Mouse (Mus musculus): ENCODE results near the gene Traf3. TPM values are rescaled to one million over a fixed set of nuclear protein-coding genes. Genes with fewer than 3 reads are reported as not detected.

The Traf3 gene
- polyA plus RNA-seq, 1 experiment, result 13.1 TPM

GRCm38 (mm10) chr12:111160871-111161270 lies 5.3 kb upstream of the Traf3 start:
- TF ChIP-seq POLR2A (IDR thresholded peaks at IDR 0.05; ENCODE audit: insufficient read depth, low read length), result no peak
- TF ChIP-seq CTCF (IDR thresholded peaks at IDR 0.05; ENCODE audit: low read depth, low read length), result no peak
- TF ChIP-seq EP300 (IDR thresholded peaks at IDR 0.05; ENCODE audit: insufficient read depth, low read depth, low read length), result no peak
- Histone ChIP-seq H3K4me1 (ENCODE audit: control insufficient read depth, insufficient read depth, low read length) (peaks cover 2% of the 10 kb centered on the region), H3K4me3 (ENCODE audit: low read depth, low read length) (no peak overlapping the region), H3K36me3 (ENCODE audit: control insufficient read depth, insufficient read depth, low read length, poor library complexity, severe bottlenecking) (no peaks in the 10 kb centered on the region), H3K9ac (ENCODE audit: low read depth, poor library complexity, severe bottlenecking) (no peak overlapping the region), H3K9me3 (replicated peaks; ENCODE audit: control insufficient read depth, insufficient read depth, low read length, poor library complexity, severe bottlenecking) (no peaks in the 10 kb centered on the region), H3K27ac (ENCODE audit: insufficient read depth, low read length) (no peak overlapping the region), H3K27me3 (ENCODE audit: control insufficient read depth, insufficient read depth, low read length, poor library complexity, severe bottlenecking) (no peaks in the 10 kb centered on the region)

DNA sequence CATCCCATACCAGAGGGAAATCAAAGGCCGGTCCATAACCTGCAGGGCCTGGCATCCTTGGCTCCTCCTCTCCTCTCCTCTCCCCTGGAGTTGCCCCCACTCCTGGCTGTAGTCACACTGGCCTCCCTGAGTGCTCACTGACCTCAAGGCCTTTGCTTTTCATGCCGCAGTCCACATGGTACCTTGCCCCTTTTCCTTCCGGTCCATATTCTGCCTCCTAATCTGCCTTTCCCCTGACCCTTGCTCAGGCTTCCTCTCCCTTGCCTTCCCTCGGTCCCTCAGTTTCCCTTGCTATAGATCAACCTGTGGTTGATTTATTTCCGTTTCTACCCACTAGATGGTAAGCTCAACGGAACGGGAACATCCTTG lies 4.2 kb upstream of the Traf3 start:
- H3K9me3 ChIP-seq (replicated peaks; ENCODE audit: control insufficient read depth, insufficient read depth, low read length, poor library complexity, severe bottlenecking), result no peaks in the 10 kb centered on the region
- no peak overlapping the region for H3K9ac ChIP-seq (ENCODE audit: low read depth, poor library complexity, severe bottlenecking)
- peak overlapping the region; percentile 37 for H3K4me3 ChIP-seq (ENCODE audit: low read depth, low read length)
- peaks cover 2% of the 10 kb centered on the region for H3K4me1 ChIP-seq (ENCODE audit: control insufficient read depth, insufficient read depth, low read length)
- H3K36me3 ChIP-seq (ENCODE audit: control insufficient read depth, insufficient read depth, low read length, poor library complexity, severe bottlenecking), result no peaks in the 10 kb centered on the region
- no peak overlapping the region for H3K27ac ChIP-seq (ENCODE audit: insufficient read depth, low read length)
- H3K27me3 ChIP-seq (ENCODE audit: control insufficient read depth, insufficient read depth, low read length, poor library complexity, severe bottlenecking), result no peaks in the 10 kb centered on the region
- TF ChIP-seq POLR2A (IDR thresholded peaks at IDR 0.05; ENCODE audit: insufficient read depth, low read length), result no peak
- TF ChIP-seq CTCF (IDR thresholded peaks at IDR 0.05; ENCODE audit: low read depth, low read length), result no peak
- TF ChIP-seq EP300 (IDR thresholded peaks at IDR 0.05; ENCODE audit: insufficient read depth, low read depth, low read length), result no peak

- H3K27me3 ChIP-seq (ENCODE audit: control insufficient read depth, insufficient read depth, low read length, poor library complexity, severe bottlenecking), result no peaks in the 10 kb centered on the region
- H3K9me3 ChIP-seq (replicated peaks; ENCODE audit: control insufficient read depth, insufficient read depth, low read length, poor library complexity, severe bottlenecking), result no peaks in the 10 kb centered on the region
- TF ChIP-seq CTCF (IDR thresholded peaks at IDR 0.05; ENCODE audit: low read depth, low read length) (no peak), EP300 (IDR thresholded peaks at IDR 0.05; ENCODE audit: insufficient read depth, low read depth, low read length) (no peak), POLR2A (IDR thresholded peaks at IDR 0.05; ENCODE audit: insufficient read depth, low read length) (peak; percentile 9)
- no peak overlapping the region for H3K27ac ChIP-seq (ENCODE audit: insufficient read depth, low read length)
- no peaks in the 10 kb centered on the region for H3K36me3 ChIP-seq (ENCODE audit: control insufficient read depth, insufficient read depth, low read length, poor library complexity, severe bottlenecking)
- peak overlapping the region; percentile 50 for H3K9ac ChIP-seq (ENCODE audit: low read depth, poor library complexity, severe bottlenecking)
- H3K4me3 ChIP-seq (ENCODE audit: low read depth, low read length), result peak overlapping the region; percentile 62
- H3K4me1 ChIP-seq (ENCODE audit: control insufficient read depth, insufficient read depth, low read length), result peaks cover 2% of the 10 kb centered on the region
Observed at GRCm38 (mm10) chr12:111162312-111163061, 3.7 kb upstream of the Traf3 start.

DNA sequence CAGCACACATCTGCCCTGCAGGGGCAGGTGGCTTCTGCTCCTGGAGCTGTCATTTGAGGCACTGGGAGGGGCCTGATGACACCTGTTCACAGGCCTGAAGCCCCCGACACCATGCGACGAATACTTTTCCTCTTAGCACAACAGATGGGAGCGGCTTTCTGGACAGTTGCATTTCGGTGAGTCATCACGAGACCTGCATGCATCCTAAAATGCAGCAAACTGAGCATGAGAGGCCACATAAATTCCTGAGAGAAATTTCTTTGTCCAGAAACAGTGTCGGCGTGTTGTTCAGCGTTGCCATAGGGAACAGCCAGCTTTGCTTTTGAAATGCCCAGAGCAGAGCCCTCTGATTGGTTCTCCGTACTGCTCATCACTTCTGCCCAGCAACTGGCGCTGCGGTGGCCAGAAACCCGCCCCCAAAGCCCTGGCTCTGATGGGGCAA lies 1.8 kb upstream of the Traf3 start:
- H3K9ac ChIP-seq (ENCODE audit: low read depth, poor library complexity, severe bottlenecking), result no peak overlapping the region
- no peak for TF ChIP-seq POLR2A (IDR thresholded peaks at IDR 0.05; ENCODE audit: insufficient read depth, low read length)
- H3K9me3 ChIP-seq (replicated peaks; ENCODE audit: control insufficient read depth, insufficient read depth, low read length, poor library complexity, severe bottlenecking), result no peaks in the 10 kb centered on the region
- peak overlapping the region; percentile 56; the same call in 1 of the 2 replicates for H3K4me3 ChIP-seq (ENCODE audit: low read depth, low read length)
- H3K27me3 ChIP-seq (ENCODE audit: control insufficient read depth, insufficient read depth, low read length, poor library complexity, severe bottlenecking), result no peaks in the 10 kb centered on the region
- H3K4me1 ChIP-seq (ENCODE audit: control insufficient read depth, insufficient read depth, low read length), result peaks cover 2% of the 10 kb centered on the region
- no peaks in the 10 kb centered on the region for H3K36me3 ChIP-seq (ENCODE audit: control insufficient read depth, insufficient read depth, low read length, poor library complexity, severe bottlenecking)
- no peak overlapping the region for H3K27ac ChIP-seq (ENCODE audit: insufficient read depth, low read length)

DNA sequence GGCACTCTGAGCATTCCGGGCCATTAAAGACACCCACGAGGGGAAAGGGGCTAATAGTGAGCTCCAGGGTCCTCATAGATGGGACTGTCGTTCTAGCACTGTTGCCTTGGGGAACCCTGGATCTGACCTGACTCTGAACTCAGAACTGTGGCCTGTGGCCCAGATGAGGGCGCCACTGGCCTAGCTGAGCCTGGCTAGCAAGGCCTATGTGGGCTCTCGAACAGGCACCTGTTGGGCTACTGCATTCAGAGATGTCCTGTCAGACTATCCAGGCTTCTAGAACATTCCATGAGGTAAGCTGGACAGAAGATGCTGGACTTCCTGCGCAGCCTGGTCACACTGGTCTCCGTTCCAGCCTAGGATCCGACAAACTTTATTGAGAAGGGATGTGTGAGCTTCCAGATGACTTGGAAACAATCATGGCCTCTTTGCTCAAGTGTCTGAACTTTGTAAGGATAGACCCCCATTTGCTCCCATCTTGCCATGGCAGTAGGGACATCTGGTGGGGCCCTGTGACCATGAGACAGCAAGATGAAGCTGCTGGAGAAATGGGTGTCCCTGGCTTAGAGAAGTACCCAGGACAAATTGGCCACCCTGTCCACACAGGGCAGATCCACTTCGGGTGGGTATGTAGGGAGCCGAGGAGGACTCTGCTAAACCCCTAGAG lies 891 bp upstream of the Traf3 start:
- no peaks in the 10 kb centered on the region for H3K9me3 ChIP-seq (replicated peaks; ENCODE audit: control insufficient read depth, insufficient read depth, low read length, poor library complexity, severe bottlenecking)
- no peaks in the 10 kb centered on the region for H3K36me3 ChIP-seq (ENCODE audit: control insufficient read depth, insufficient read depth, low read length, poor library complexity, severe bottlenecking)
- H3K4me3 ChIP-seq (ENCODE audit: low read depth, low read length), result peak overlapping the region; percentile 33
- no peak overlapping the region for H3K27ac ChIP-seq (ENCODE audit: insufficient read depth, low read length)
- no peaks in the 10 kb centered on the region for H3K4me1 ChIP-seq (ENCODE audit: control insufficient read depth, insufficient read depth, low read length)
- TF ChIP-seq EP300 (IDR thresholded peaks at IDR 0.05; ENCODE audit: insufficient read depth, low read depth, low read length), result no peak
- TF ChIP-seq CTCF (IDR thresholded peaks at IDR 0.05; ENCODE audit: low read depth, low read length), result peak; percentile 76
- H3K9ac ChIP-seq (ENCODE audit: low read depth, poor library complexity, severe bottlenecking), result no peak overlapping the region
- no peaks in the 10 kb centered on the region for H3K27me3 ChIP-seq (ENCODE audit: control insufficient read depth, insufficient read depth, low read length, poor library complexity, severe bottlenecking)

GRCm38 (mm10) chr12:111166681-111167289 lies 615 bp downstream of the Traf3 start:
- H3K4me3 ChIP-seq (ENCODE audit: low read depth, low read length), result peak overlapping the region; percentile 95
- H3K27me3 ChIP-seq (ENCODE audit: control insufficient read depth, insufficient read depth, low read length, poor library complexity, severe bottlenecking), result no peaks in the 10 kb centered on the region
- no peak overlapping the region for H3K27ac ChIP-seq (ENCODE audit: insufficient read depth, low read length)
- peak overlapping the region; percentile 96 for H3K9ac ChIP-seq (ENCODE audit: low read depth, poor library complexity, severe bottlenecking)
- H3K4me1 ChIP-seq (ENCODE audit: control insufficient read depth, insufficient read depth, low read length), result no peaks in the 10 kb centered on the region
- H3K9me3 ChIP-seq (replicated peaks; ENCODE audit: control insufficient read depth, insufficient read depth, low read length, poor library complexity, severe bottlenecking), result no peaks in the 10 kb centered on the region
- TF ChIP-seq POLR2A (IDR thresholded peaks at IDR 0.05; ENCODE audit: insufficient read depth, low read length) (no peak), EP300 (IDR thresholded peaks at IDR 0.05; ENCODE audit: insufficient read depth, low read depth, low read length) (no peak), CTCF (IDR thresholded peaks at IDR 0.05; ENCODE audit: low read depth, low read length) (no peak)
- H3K36me3 ChIP-seq (ENCODE audit: control insufficient read depth, insufficient read depth, low read length, poor library complexity, severe bottlenecking), result no peaks in the 10 kb centered on the region
